In the genomic region with DNA sequence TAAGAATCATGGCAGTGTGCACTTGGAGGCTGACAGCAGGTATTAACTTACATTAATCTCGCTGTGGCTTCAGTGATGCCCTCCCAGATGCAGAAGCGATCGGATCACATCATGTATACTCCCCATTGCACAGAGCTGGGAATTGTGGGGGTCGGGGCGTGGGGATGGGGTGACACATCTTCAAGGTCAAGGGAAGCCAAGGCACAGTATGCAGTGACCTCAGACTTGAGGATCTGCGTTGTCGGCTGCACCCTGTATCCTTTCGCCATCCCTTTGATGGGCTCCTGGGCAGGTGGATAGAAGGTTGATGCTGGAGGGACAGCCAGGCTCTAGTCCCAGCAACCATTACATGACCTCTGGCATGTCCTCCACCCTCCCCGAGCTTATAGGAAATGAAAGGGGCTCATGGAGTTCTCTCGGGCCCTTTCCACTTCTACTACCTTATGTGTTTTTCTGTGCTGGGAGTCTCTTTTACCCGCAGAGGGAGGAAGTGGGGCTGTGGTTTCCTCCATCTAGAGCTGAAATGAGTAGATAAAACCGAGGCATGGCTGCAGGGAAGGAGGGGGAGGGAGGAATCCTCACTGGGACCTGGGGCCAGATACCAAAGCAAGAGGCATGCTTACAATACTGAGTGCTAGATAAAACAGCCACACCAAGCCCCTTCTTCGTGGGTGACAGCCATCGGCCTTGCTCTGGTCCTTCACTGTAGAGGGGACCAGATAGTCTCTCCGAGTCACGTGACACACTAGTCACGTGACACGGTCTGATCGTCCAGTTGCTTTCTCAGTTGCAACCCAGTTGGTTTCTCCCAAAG, we compare ENCODE assay signal across 10 mouse cellular contexts.
DNase-seq lines count a peak whose midpoint lies in the region; ATAC-seq and TF ChIP-seq lines count a peak whose summit lies in the region.
"Had no signal": no experiment of that assay in that cellular context is flagged by ENCODE, and none has a peak within 500 bp of the region (broad histone marks: within the 10 kb centered on the region; RNA-seq: fewer than 3 reads in every experiment).

No protein-coding gene starts in this region.

- DNase-seq in gastrocnemius, postnatal 25 days = peak; percentile 15
- DNase-seq in gastrocnemius, postnatal 4 days (ENCODE audit: low spot score in 2 of 2) = no peak
- DNase-seq in T-cell, adult 2 months (ENCODE audit: low spot score) = peak; percentile 89
- peak; percentile 82 for DNase-seq in liver
- DNase-seq in spleen, adult 2 months (ENCODE audit: low read depth in 1 of 2, low spot score in 2 of 2) = peak; percentile 75 to 76
- DNase-seq in adrenal gland, postnatal 4 days (ENCODE audit: low spot score in 2 of 2) = no peak
- no peak for DNase-seq in frontal cortex, postnatal 25 days (ENCODE audit: low spot score in 2 of 2)
- DNase-seq: cerebellum, adult 8-10 months had no signal

- peaks cover 27% of the 10 kb centered on the region; the same call in 1 of the 2 replicates for H3K4me1 ChIP-seq in spleen, adult 2 months (ENCODE audit: control insufficient read depth, insufficient read depth, insufficient read length)

- peak; percentile 34 for TF ChIP-seq POLR2A in spleen, adult 2 months (IDR thresholded peaks at IDR 0.05; ENCODE audit: low read depth, low read length)

- H3K4me3 ChIP-seq in spleen, adult 2 months (ENCODE audit: extremely low read depth, insufficient read depth, insufficient read length) = peak overlapping the region; percentile 56
- H3K4me3 ChIP-seq: hindbrain, embryonic 13.5 days had no signal

- ATAC-seq in cerebellum, adult (ENCODE audit: insufficient number of reproducible peaks, low FRiP score, low TSS enrichment) = no peak

- H3K27me3 ChIP-seq in spleen, adult 2 months (ENCODE audit: control insufficient read depth, insufficient read depth, low read length) = no peaks in the 10 kb centered on the region
- H3K27me3 ChIP-seq: hindbrain, embryonic 13.5 days had no signal

- peak overlapping the region; percentile 97 for H3K27ac ChIP-seq in spleen, adult 2 months (ENCODE audit: insufficient read depth, low read length)
- H3K27ac ChIP-seq: hindbrain, embryonic 13.5 days had no signal

- no peak for TF ChIP-seq CTCF in spleen, adult 2 months (IDR thresholded peaks at IDR 0.05; ENCODE audit: extremely low read depth, insufficient read depth, insufficient read length, insufficient replicate concordance)

- no peaks in the 10 kb centered on the region for H3K36me3 ChIP-seq in spleen, adult 2 months (ENCODE audit: control insufficient read depth, insufficient read depth, low read length)
- H3K36me3 ChIP-seq: hindbrain, embryonic 13.5 days had no signal

- WGBS in spleen, adult 2 months = 17% methylated on average over 19 of the region's 19 CpGs

Comparison
In these comparisons a context has a peak if more than half of its experiments do, and no peak if none do; other contexts are left out.
1. DNase-seq: peak in gastrocnemius, postnatal 25 days (single experiment), T-cell, adult 2 months (single experiment), liver (single experiment) and spleen, adult 2 months (2 of 2); none in gastrocnemius, postnatal 4 days (0 of 2), adrenal gland, postnatal 4 days (0 of 2) and frontal cortex, postnatal 25 days (0 of 2).